Mouse (Mus musculus): ENCODE measurements around the gene Amz2. TPM values are rescaled to one million over a fixed set of nuclear protein-coding genes. Genes with fewer than 3 reads are reported as not detected.
A peak's percentile ranks its signal among the peaks of the same experiment; 100 is the strongest.
"Not testable (repeated sequence)": the region's sequence is repeated elsewhere in the genome, so short reads cannot be mapped to it uniquely, and the experiment has no call there.

Gene Amz2
- total and polyA plus RNA-seq, 2 experiments, result 10.8 to 13.3 TPM

GRCm38 (mm10) chr11:109489763-109490162 is 64.0 kb downstream of the Amz2 start:
- DNase-seq (ENCODE audit: extremely low read depth, low read depth, low spot score), result no peak
- H3K27me3 ChIP-seq (ENCODE audit: control insufficient read depth, insufficient read depth, low read length), result no peaks in the 10 kb centered on the region
- H3K27ac ChIP-seq (replicated peaks; ENCODE audit: insufficient read depth, low read depth, low read length), result no peak overlapping the region
- 97% methylated on average over 2 of the region's 2 CpGs for WGBS
- no peak overlapping the region for H3K4me3 ChIP-seq (ENCODE audit: insufficient read depth, low read depth, low read length)
- no peaks in the 10 kb centered on the region for H3K36me3 ChIP-seq (ENCODE audit: control insufficient read depth, insufficient read depth, low read length)
- peaks cover 28% of the 10 kb centered on the region for H3K4me1 ChIP-seq (ENCODE audit: control insufficient read depth, insufficient read depth, low read length)
- no peak overlapping the region for H3K9ac ChIP-seq (ENCODE audit: low read depth, low read length)
- TF ChIP-seq CTCF (IDR thresholded peaks at IDR 0.05; ENCODE audit: low read depth, low read length) (no peak), POLR2A (IDR thresholded peaks at IDR 0.05; ENCODE audit: extremely low read depth, insufficient read depth, low read length) (no peak)
- no peaks in the 10 kb centered on the region for H3K79me2 ChIP-seq (ENCODE audit: control insufficient read depth, insufficient read depth, low read length)

- 92% methylated on average over 4 of the region's 4 CpGs for WGBS
- TF ChIP-seq POLR2A (IDR thresholded peaks at IDR 0.05; ENCODE audit: extremely low read depth, insufficient read depth, low read length), result no peak
- TF ChIP-seq CTCF (IDR thresholded peaks at IDR 0.05; ENCODE audit: low read depth, low read length), result no peak
- DNase-seq (ENCODE audit: extremely low read depth, low read depth, low spot score), result no peak
- Histone ChIP-seq H3K27me3 (ENCODE audit: control insufficient read depth, insufficient read depth, low read length) (no peaks in the 10 kb centered on the region), H3K4me3 (ENCODE audit: insufficient read depth, low read depth, low read length) (no peak overlapping the region), H3K4me1 (ENCODE audit: control insufficient read depth, insufficient read depth, low read length) (peaks cover 25% of the 10 kb centered on the region), H3K9ac (ENCODE audit: low read depth, low read length) (no peak overlapping the region), H3K36me3 (ENCODE audit: control insufficient read depth, insufficient read depth, low read length) (no peaks in the 10 kb centered on the region), H3K79me2 (ENCODE audit: control insufficient read depth, insufficient read depth, low read length) (no peaks in the 10 kb centered on the region), H3K27ac (replicated peaks; ENCODE audit: insufficient read depth, low read depth, low read length) (no peak overlapping the region)
These were observed 66.1 kb downstream of the Amz2 start for GRCm38 (mm10) chr11:109491844-109492243.

GRCm38 (mm10) chr11:109492847-109493464 is 67.2 kb downstream of the Amz2 start:
- not testable (repeated sequence) for H3K79me2 ChIP-seq (ENCODE audit: control insufficient read depth, insufficient read depth, low read length); DNase-seq (ENCODE audit: extremely low read depth, low read depth, low spot score); H3K27me3 ChIP-seq (ENCODE audit: control insufficient read depth, insufficient read depth, low read length); H3K9ac ChIP-seq (ENCODE audit: low read depth, low read length); H3K4me3 ChIP-seq (ENCODE audit: insufficient read depth, low read depth, low read length); H3K27ac ChIP-seq (replicated peaks; ENCODE audit: insufficient read depth, low read depth, low read length); H3K36me3 ChIP-seq (ENCODE audit: control insufficient read depth, insufficient read depth, low read length)
- H3K4me1 ChIP-seq (ENCODE audit: control insufficient read depth, insufficient read depth, low read length), result peaks cover 23% of the 10 kb centered on the region
- 63% methylated on average over 8 of the region's 8 CpGs for WGBS

GRCm38 (mm10) chr11:109494890-109495770 is 69.4 kb downstream of the Amz2 start:
- TF ChIP-seq CTCF (IDR thresholded peaks at IDR 0.05; ENCODE audit: low read depth, low read length), result no peak
- TF ChIP-seq POLR2A (IDR thresholded peaks at IDR 0.05; ENCODE audit: extremely low read depth, insufficient read depth, low read length), result no peak
- WGBS, result 13% methylated on average over 24 of the region's 24 CpGs
- peaks cover 22% of the 10 kb centered on the region for H3K4me1 ChIP-seq (ENCODE audit: control insufficient read depth, insufficient read depth, low read length)

GRCm38 (mm10) chr11:109495771-109496474 is 70.2 kb downstream of the Amz2 start:
- Histone ChIP-seq H3K4me1 (ENCODE audit: control insufficient read depth, insufficient read depth, low read length) (peaks cover 25% of the 10 kb centered on the region), H3K36me3 (ENCODE audit: control insufficient read depth, insufficient read depth, low read length) (no peaks in the 10 kb centered on the region), H3K9ac (ENCODE audit: low read depth, low read length) (no peak overlapping the region), H3K27ac (replicated peaks; ENCODE audit: insufficient read depth, low read depth, low read length) (peak overlapping the region; percentile 79), H3K79me2 (ENCODE audit: control insufficient read depth, insufficient read depth, low read length) (no peaks in the 10 kb centered on the region), H3K4me3 (ENCODE audit: insufficient read depth, low read depth, low read length) (no peak overlapping the region), H3K27me3 (ENCODE audit: control insufficient read depth, insufficient read depth, low read length) (no peaks in the 10 kb centered on the region)
- no peak for TF ChIP-seq CTCF (IDR thresholded peaks at IDR 0.05; ENCODE audit: low read depth, low read length)
- no peak for TF ChIP-seq POLR2A (IDR thresholded peaks at IDR 0.05; ENCODE audit: extremely low read depth, insufficient read depth, low read length)
- DNase-seq (ENCODE audit: extremely low read depth, low read depth, low spot score), result peak; percentile 88
- WGBS, result 4% methylated on average over 14 of the region's 14 CpGs

More at GRCm38 (mm10) chr11:109494890-109495770, 69.4 kb downstream of the Amz2 start:
- peak; percentile 98 for DNase-seq (ENCODE audit: extremely low read depth, low read depth, low spot score)
- no peak overlapping the region for H3K4me3 ChIP-seq (ENCODE audit: insufficient read depth, low read depth, low read length)
- no peaks in the 10 kb centered on the region for H3K36me3 ChIP-seq (ENCODE audit: control insufficient read depth, insufficient read depth, low read length)
- H3K79me2 ChIP-seq (ENCODE audit: control insufficient read depth, insufficient read depth, low read length), result no peaks in the 10 kb centered on the region
- H3K9ac ChIP-seq (ENCODE audit: low read depth, low read length), result peak overlapping the region; percentile 18; the same call in 1 of the 2 replicates
- no peaks in the 10 kb centered on the region for H3K27me3 ChIP-seq (ENCODE audit: control insufficient read depth, insufficient read depth, low read length)
- peak overlapping the region; percentile 79 for H3K27ac ChIP-seq (replicated peaks; ENCODE audit: insufficient read depth, low read depth, low read length)
